Mouse (Mus musculus) C2C12 (cell line): ENCODE data around the gene Washc1. TPM values are rescaled to one million over a fixed set of nuclear protein-coding genes. Genes with fewer than 3 reads are reported as not detected.
"Not testable (repeated sequence)": the region's sequence is repeated elsewhere in the genome, so short reads cannot be mapped to it uniquely, and the experiment has no call there.

Source experiments
- H3K27me3 ChIP-seq: one replicate; pipeline ENCODE4 v1.6.1; 2011; ENCODE audit not compliant: control insufficient read depth, insufficient read depth, insufficient read length
- H3K36me3 ChIP-seq: one replicate; pipeline ENCODE4 v1.6.1; 2011; ENCODE audit not compliant: control insufficient read depth, insufficient read depth
- H3K4me3 ChIP-seq: one replicate; pipeline ENCODE4 v1.5.1; 2011; ENCODE audit warnings: mild to moderate bottlenecking, control low read depth; ENCODE audit not compliant: poor library complexity, insufficient read depth, severe bottlenecking
- H3K79me2 ChIP-seq: one replicate; pipeline ENCODE4 v1.6.1; 2011; ENCODE audit not compliant: control insufficient read depth, insufficient read depth
- H3K79me3 ChIP-seq: one replicate; pipeline ENCODE4 v1.6.1; 2011; ENCODE audit warnings: low read depth, control low read depth
- H3ac ChIP-seq: one replicate; pipeline ENCODE3; 2011; ENCODE audit warnings: low read depth; ENCODE audit not compliant: control insufficient read depth, insufficient read length
- CEBPB ChIP-seq: IDR thresholded peaks from one replicate; pipeline ENCODE4 v1.6.1; 2011; ENCODE audit warnings: low read depth, mild to moderate bottlenecking, control low read depth, moderate library complexity
- CTCF ChIP-seq: IDR thresholded peaks from one replicate; pipeline ENCODE4 v1.5.1; 2011; ENCODE audit not compliant: control insufficient read depth, insufficient read depth, insufficient read length
- FOSL1 ChIP-seq: IDR thresholded peaks from one replicate; pipeline ENCODE4 v1.8.0; 2011; ENCODE audit warnings: mild to moderate bottlenecking, low read length; ENCODE audit not compliant: poor library complexity, insufficient read depth, severe bottlenecking
- MAX ChIP-seq: IDR thresholded peaks from one replicate; pipeline ENCODE4 v1.6.1; 2011; ENCODE audit warnings: mild to moderate bottlenecking, control low read depth
- MYOD1 ChIP-seq: IDR thresholded peaks from one replicate; pipeline ENCODE4 v1.6.1; 2011; ENCODE audit warnings: low read depth; ENCODE audit not compliant: control insufficient read depth, insufficient read length
- MYOG ChIP-seq: IDR thresholded peaks from one replicate; pipeline ENCODE4 v1.6.1; 2011; ENCODE audit not compliant: control insufficient read depth, insufficient read length; ENCODE audit errors: extremely low read depth
- USF1 ChIP-seq: IDR thresholded peaks from one replicate; pipeline ENCODE4 v1.6.1; 2011; ENCODE audit warnings: low read depth, mild to moderate bottlenecking, control low read depth, moderate library complexity
- long read RNA-seq, 2 experiments: library from polyadenylated mRNA; unstranded; transcript quantifications; one replicate each; pipeline ENCODE4 v2.0.0; 2019 to 2020
- polyA plus RNA-seq: library from polyadenylated mRNA; unstranded; fragments of >200 nt; fragmentation: generic; extraction: Trizol; gene quantifications from one replicate; pipeline ENCODE4 v1.2.1, GENCODE M21; 2012; ENCODE audit warnings: missing spikeins

The Washc1 gene
- polyA plus RNA-seq, result 34.5 TPM
- long read RNA-seq, experiment 1, partial matches to known transcripts, result 14 of 23 reads
- long read RNA-seq, experiment 1, other reads (novel, unspliced or antisense), result 2 of 23 reads
- long read RNA-seq, experiment 2, transcript Washc1-202 (11 exons, 1,831 nt), result minor isoform, 13 of 90 reads
- long read RNA-seq, experiment 2, transcript Washc1-201 (11 exons, 2,905 nt), result major isoform, 64 of 90 reads
- long read RNA-seq, experiment 2, partial matches to known transcripts, result 9 of 90 reads
- long read RNA-seq, experiment 2, other reads (novel, unspliced or antisense), result 4 of 90 reads

DNA sequence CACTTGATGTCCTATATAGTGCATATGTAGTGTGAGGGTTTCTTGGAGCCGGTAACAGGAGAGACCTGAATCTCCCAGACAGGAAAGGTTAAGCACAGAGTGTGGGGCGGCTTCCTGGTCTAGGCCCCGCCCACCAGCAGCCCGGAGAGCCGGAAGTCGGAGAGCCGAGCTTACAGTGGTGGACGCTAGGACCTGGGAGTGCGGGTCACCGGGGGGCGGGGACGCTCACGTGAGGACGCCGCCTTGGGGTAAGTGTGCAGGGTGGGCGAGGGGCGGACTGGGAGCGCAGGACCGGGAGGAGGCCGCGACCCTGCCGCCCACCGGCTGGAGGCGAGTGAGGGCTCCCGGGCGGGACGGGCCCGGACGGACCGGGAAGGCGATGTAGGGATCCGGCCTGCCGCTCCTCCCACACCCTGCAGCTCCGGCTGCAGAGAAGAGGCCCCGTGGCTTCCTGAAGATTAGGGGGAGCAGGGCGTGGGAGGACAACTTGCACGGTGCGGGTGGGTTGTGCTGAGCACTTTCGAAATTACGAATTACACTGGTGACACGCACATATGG, at the start of gene Washc1:
Gene Washc1, plus strand, starts transcription at position 144 of the 558 bp plus-strand sequence.
- TF ChIP-seq USF1 (peak; percentile 73), FOSL1 (no peak)
- peaks cover 7% of the 10 kb centered on the region for H3K79me3 ChIP-seq

DNA sequence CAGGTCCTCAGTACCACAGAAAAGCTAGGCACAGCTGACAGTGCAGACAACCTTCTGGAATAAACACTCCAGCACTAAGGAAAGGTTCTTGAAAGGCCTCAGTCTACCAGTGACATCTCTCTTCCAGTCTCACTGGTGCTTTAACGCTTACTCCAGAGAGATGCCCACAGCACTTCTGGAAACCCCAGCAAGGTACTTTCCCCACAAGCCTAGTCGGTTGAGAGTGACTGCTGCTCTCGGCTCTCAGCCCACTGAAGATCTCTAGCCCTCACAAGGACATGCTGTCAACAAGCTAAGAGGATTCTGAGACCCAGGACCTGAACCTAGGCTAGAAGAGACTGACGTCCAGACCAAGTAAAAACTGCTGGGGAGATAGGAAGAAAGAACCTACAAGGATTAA, 46.2 kb upstream of the Washc1 start:
- no peaks in the 10 kb centered on the region for H3K36me3 ChIP-seq
- H3K4me3 ChIP-seq, result no peak overlapping the region
- H3K27me3 ChIP-seq, result no peaks in the 10 kb centered on the region
- H3ac ChIP-seq, result no peak overlapping the region
- no peak for TF ChIP-seq MAX
- no peak for TF ChIP-seq MYOG
- TF ChIP-seq CTCF, result no peak
- TF ChIP-seq USF1, result no peak
- no peak for TF ChIP-seq MYOD1
- TF ChIP-seq FOSL1, result no peak
- TF ChIP-seq CEBPB, result no peak
- peaks cover 30% of the 10 kb centered on the region for H3K79me2 ChIP-seq
- no peaks in the 10 kb centered on the region for H3K79me3 ChIP-seq

More for the DNA sequence above, at the start of gene Washc1:
- H3K36me3 ChIP-seq, result peaks cover 18% of the 10 kb centered on the region
- H3K4me3 ChIP-seq, result peak within 1 kb of the TSS; percentile 72
- peak within 1 kb of the TSS; percentile 94 for H3ac ChIP-seq
- H3K79me2 ChIP-seq, result peaks cover 12% of the 10 kb centered on the region
- no peaks in the 10 kb centered on the region for H3K27me3 ChIP-seq

DNA sequence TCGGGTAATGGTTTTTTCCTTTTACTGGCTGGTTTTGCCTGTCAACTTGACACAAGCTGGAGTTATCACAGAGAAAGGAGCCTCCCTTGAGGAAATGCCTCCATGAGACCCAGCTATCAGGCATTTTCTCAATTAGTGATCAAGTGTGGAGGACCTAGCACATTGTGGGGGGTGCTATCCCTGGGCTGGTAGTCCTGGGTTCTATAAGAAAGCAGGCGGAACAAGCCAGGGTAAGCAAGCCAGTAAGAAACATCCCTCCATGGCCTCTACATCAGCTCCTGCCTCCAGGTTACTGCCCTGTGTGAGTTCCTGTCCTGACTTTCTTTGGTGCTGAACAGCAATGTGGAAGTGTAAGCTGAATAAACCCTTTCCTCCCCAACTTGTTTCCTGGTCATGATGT, 42.3 kb upstream of the Washc1 start:
- H3K79me3 ChIP-seq, H3K27me3 ChIP-seq, H3ac ChIP-seq, H3K4me3 ChIP-seq, H3K36me3 ChIP-seq: not testable (repeated sequence)
- peaks cover 54% of the 10 kb centered on the region for H3K79me2 ChIP-seq

DNA sequence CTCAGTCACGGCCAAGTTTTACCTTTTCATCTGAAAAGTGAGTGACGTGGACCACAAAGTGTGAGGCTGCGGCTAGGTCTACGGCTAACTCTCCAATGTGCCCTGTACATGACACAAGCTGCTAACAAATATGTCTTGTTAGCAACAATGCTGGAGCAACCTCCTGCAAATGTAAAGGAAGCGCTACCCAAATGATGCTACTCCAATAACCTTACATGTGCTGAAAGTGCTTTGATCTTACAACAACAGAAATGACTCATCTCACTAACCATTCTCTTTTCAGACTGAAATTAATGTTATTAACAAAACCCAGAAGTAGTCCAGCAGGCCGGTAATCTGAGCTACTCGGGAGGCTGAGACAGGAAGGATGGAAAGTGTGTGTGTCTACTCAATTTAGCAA, 37.4 kb upstream of the Washc1 start:
- Histone ChIP-seq H3K36me3 (peaks cover 6% of the 10 kb centered on the region), H3K27me3 (no peaks in the 10 kb centered on the region), H3K79me3 (peaks cover 8% of the 10 kb centered on the region), H3ac (no peak overlapping the region), H3K4me3 (no peak overlapping the region), H3K79me2 (peaks cover 52% of the 10 kb centered on the region)
- TF ChIP-seq MYOD1 (no peak), CTCF (no peak), MYOG (no peak)

DNA sequence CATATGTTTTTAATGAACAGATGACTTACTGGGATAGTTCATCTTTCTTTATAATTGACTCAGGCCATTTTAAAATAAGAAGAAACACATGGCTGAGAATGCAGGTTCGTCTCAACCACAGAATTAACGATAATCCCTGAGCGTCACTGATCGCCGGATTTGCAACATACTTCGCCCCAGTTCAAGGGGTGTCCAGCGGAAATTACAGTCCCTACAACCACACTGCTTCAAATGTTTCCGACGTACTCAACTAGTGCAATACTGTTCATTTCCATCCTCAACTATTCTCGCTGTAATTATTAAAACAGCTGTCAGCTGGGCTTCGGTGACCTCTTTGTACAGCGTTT, 35.5 kb upstream of the Washc1 start:
- Histone ChIP-seq H3K36me3 (peaks cover 25% of the 10 kb centered on the region), H3K4me3 (peak overlapping the region; percentile 72), H3ac (peak overlapping the region; percentile 93), H3K79me2 (peaks cover 45% of the 10 kb centered on the region), H3K79me3 (peaks cover 8% of the 10 kb centered on the region), H3K27me3 (no peaks in the 10 kb centered on the region)
- no peak for TF ChIP-seq MAX
- no peak for TF ChIP-seq FOSL1
- TF ChIP-seq CEBPB, result no peak
- TF ChIP-seq CTCF, result no peak
- no peak for TF ChIP-seq USF1
- no peak for TF ChIP-seq MYOG
- no peak for TF ChIP-seq MYOD1

DNA sequence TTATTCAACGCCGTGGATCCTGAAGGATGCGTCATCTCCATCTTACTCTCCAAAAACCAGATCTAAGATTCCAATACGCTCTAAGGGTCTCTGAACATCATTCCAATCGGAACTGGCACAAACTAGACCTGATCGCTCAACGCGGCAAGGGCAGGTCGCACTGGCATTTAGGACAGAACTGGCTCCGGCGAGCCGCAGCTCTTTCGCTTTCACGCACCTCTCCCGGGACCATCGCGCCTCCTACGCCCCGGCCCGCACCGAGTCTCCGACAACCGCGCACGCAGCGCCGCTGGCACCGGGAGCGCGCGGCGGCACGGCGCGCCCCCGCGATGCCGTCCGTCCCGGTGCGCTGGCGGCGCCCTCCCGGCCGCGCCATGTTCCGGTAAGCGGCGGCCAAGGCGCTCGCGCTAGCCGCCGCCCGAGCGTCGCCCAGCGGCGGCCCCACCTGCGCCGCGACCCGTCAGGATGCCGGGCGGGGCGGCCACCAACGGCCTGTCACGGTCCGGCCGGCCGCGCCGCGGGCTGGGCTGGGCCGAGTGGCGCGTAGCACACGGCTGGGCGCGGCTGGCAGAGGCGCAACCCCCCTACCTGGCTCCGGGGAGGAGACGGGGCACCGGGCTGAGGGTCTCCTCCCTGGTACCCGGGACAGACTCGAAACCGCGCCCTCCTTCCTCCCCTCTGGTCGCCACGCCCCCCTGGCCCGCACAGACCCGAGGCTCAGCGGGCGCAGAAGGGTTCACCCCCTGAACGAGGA, 35.0 kb upstream of the Washc1 start:
- Histone ChIP-seq H3K4me3 (peak overlapping the region; percentile 72), H3ac (peak overlapping the region; percentile 93), H3K79me3 (peaks cover 8% of the 10 kb centered on the region), H3K79me2 (peaks cover 45% of the 10 kb centered on the region), H3K27me3 (no peaks in the 10 kb centered on the region), H3K36me3 (peaks cover 30% of the 10 kb centered on the region)
- TF ChIP-seq MAX (no peak), USF1 (no peak), CEBPB (no peak), MYOG (no peak), CTCF (peak; percentile 18), FOSL1 (no peak)
